Mouse (Mus musculus) neural tube, embryonic 14.5 days (tissue): ENCODE results near the gene Cavin1. TPM values are rescaled to one million over a fixed set of nuclear protein-coding genes. Genes with fewer than 3 reads are reported as not detected.

Experiments used
- ATAC-seq: fragments of 200-750 bp; cut with Nextera tagmentation; 2 replicates; pipeline ENCODE4 v1.8.0; 2017; ENCODE audit warnings: low read depth, mild to moderate bottlenecking, moderate TSS enrichment, moderate library complexity
- H3K27ac ChIP-seq: fragments of 300-500 bp; sonication (generic); 2 replicates; pipeline ENCODE4 v1.5.1; 2014; ENCODE audit warnings: low read depth, mild to moderate bottlenecking, control low read depth, low read length, moderate library complexity, mixed read lengths
- H3K27me3 ChIP-seq: fragments of 300-500 bp; sonication (generic); 2 replicates; pipeline ENCODE4 v1.6.1; 2014; ENCODE audit warnings: low read length; ENCODE audit not compliant: control insufficient read depth, insufficient read depth
- H3K36me3 ChIP-seq: fragments of 300-500 bp; sonication (generic); 2 replicates; pipeline ENCODE4 v1.6.1; 2014; ENCODE audit warnings: low read length, mixed read lengths; ENCODE audit not compliant: control insufficient read depth, insufficient read depth
- H3K4me1 ChIP-seq: fragments of 300-500 bp; sonication (generic); 2 replicates; pipeline ENCODE4 v1.6.1; 2014; ENCODE audit warnings: low read length; ENCODE audit not compliant: control insufficient read depth, insufficient read depth
- H3K4me2 ChIP-seq: fragments of 300-500 bp; sonication (generic); 2 replicates; pipeline ENCODE4 v1.6.1; 2014; ENCODE audit warnings: mild to moderate bottlenecking, low read depth, low read length, control low read depth
- H3K4me3 ChIP-seq: fragments of 300-500 bp; sonication (generic); 2 replicates; pipeline ENCODE4 v1.5.1; 2014; ENCODE audit warnings: low read depth, low read length, control low read depth, mixed read lengths
- H3K9ac ChIP-seq: fragments of 300-500 bp; sonication (generic); replicated peaks from 2 replicates; pipeline ENCODE4 v1.6.1; 2014; ENCODE audit warnings: low read depth, mild to moderate bottlenecking, control low read depth, low read length, mixed read lengths
- H3K9me3 ChIP-seq: fragments of 300-500 bp; sonication (generic); 2 replicates; pipeline ENCODE4 v1.6.1; 2016; ENCODE audit warnings: low read length; ENCODE audit not compliant: control insufficient read depth
- WGBS: fragments of 180-500 bp; shearing (Covaris S2); extraction: QIAGEN DNeasy Blood & Tissue Kit; methylation state at CpG from one replicate; pipeline ENCODE4 v1.1.7; 2014; 5-methylcytosine and 5-hydroxymethylcytosine counted together
- polyA plus RNA-seq: library from polyadenylated mRNA; unstranded; fragments of >200 nt; fragmentation: Nextera tagmentation; extraction: Ambion mirVana; gene quantifications from 2 replicates; pipeline ENCODE4 v1.2.1, GENCODE M21; 2014

Cavin1 gene
- polyA plus RNA-seq, 1 experiment from 2014 or later = 5.3 TPM

DNA sequence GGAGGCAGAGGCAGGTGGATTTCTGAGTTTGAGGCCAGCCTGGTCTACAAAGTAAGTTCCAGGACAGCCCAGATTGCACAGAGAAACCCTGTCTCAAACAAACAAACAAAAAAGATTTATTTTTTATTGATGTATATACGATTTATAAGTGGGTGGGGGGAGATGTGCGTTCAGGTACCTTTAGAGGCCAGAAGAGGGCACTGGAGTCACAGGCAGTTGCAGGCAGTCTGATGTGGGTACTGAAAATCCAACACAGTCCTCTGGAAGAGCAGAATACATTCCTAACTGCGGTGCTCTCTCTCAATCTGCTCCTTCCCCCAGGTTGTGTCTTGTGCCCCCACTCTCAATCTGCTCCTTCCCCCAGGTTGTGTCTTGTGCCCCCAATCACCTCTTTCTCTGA lies 14.9 kb upstream of the Cavin1 start:
- H3K27ac ChIP-seq = no peak overlapping the region
- 45% methylated on average over 3 of the region's 3 CpGs for WGBS
- no peak for ATAC-seq
- H3K4me3 ChIP-seq = no peak overlapping the region
- H3K9ac ChIP-seq = no peak overlapping the region
- no peak overlapping the region for H3K4me2 ChIP-seq
- no peaks in the 10 kb centered on the region for H3K9me3 ChIP-seq
- H3K36me3 ChIP-seq = no peaks in the 10 kb centered on the region
- H3K27me3 ChIP-seq = peaks cover 5% of the 10 kb centered on the region; the same call in 1 of the 2 replicates
- H3K4me1 ChIP-seq = no peaks in the 10 kb centered on the region

DNA sequence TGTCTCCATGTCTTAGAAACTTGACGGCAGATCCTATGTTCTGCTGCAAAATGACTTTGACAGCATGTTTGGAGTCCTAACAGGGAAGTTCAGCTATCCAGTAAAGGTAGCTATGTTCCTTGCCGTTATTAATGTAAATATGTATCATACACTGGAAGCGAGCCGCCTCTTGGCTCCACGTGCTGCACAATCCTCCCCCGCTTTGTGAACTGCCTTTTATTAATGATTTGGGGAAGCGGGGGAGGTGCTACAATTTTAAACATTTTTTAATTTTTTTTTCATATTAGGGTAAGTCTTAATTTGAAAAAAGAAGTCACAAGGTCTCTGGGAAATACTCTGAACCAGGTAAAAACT lies 13.1 kb upstream of the Cavin1 start:
- H3K4me2 ChIP-seq = no peak overlapping the region
- WGBS = 81% methylated on average over 7 of the region's 7 CpGs
- no peak for ATAC-seq

DNA sequence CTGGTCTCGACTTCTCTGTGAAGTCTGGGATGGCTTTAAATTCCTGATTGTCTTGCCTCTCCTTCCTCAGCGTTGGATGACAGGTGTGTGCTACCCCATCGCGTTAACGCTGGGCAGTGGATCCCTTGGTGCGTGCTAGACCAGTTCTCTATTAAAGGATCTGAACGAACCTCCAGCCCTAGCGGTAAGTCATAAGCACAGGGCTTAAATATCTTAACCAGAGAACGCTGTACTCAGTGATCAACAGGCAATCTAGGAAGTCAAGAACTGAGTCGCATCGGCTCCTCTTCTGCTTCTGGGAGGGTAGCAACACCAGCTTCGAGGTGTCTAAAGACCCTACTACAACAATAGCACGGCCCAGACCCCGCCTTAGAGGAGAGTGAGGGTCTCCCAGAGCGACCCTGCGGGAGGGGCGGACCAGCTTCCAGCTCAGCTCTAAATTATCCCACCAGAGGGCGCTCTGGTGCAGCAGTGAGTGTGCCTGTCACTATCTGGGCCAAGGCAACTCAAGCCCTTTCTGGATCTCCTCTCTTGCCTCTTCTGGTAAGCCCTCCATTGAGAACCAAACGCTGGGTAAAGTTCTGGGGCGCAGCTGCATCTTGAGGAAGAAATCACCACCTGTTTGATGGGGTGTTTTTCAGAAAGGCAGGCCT lies 12.6 kb upstream of the Cavin1 start:
- Histone ChIP-seq H3K4me1 (no peaks in the 10 kb centered on the region), H3K9ac (no peak overlapping the region; the same call in 1 of the 2 replicates), H3K27ac (no peak overlapping the region), H3K27me3 (peaks cover 5% of the 10 kb centered on the region; the same call in 1 of the 2 replicates), H3K36me3 (no peaks in the 10 kb centered on the region), H3K9me3 (no peaks in the 10 kb centered on the region), H3K4me3 (0 out of 2 replicates have a peak overlapping the region, but pooled peaks have one; percentile 8), H3K4me2 (peak overlapping the region; percentile 37)
- WGBS = 4% methylated on average over 20 of the region's 20 CpGs
- peak; percentile 31; the same call in 1 of the 2 replicates for ATAC-seq

More for the DNA sequence above, 13.1 kb upstream of the Cavin1 start:
- Histone ChIP-seq H3K27ac (no peak overlapping the region), H3K36me3 (no peaks in the 10 kb centered on the region), H3K9ac (no peak overlapping the region), H3K4me1 (no peaks in the 10 kb centered on the region), H3K4me3 (no peak overlapping the region), H3K9me3 (no peaks in the 10 kb centered on the region), H3K27me3 (peaks cover 5% of the 10 kb centered on the region; the same call in 1 of the 2 replicates)

DNA sequence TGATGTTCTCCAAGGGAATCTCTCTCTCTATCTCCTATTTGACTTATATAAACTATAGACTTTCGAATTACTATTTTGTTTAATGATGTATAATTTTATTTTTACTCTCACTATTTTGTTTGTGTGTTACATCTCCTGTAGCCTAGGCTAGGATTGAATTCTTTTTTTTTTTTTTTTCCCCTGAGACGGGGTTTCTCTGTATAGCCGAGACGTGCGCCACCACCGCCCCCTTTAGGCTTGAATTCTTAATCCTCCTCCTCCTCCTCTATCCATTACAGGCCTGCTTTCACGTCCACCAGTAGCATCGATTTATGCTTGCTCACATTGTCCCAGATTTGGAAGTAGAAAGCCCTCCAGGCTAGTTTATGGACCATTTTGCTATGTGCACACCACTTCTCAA lies 11.4 kb upstream of the Cavin1 start:
- H3K36me3 ChIP-seq = no peaks in the 10 kb centered on the region
- H3K9ac ChIP-seq = no peak overlapping the region
- no peaks in the 10 kb centered on the region for H3K9me3 ChIP-seq
- H3K27ac ChIP-seq = no peak overlapping the region
- H3K27me3 ChIP-seq = peaks cover 5% of the 10 kb centered on the region
- H3K4me3 ChIP-seq = no peak overlapping the region
- no peak for ATAC-seq
- H3K4me1 ChIP-seq = no peaks in the 10 kb centered on the region
- 16% methylated on average over 8 of the region's 8 CpGs for WGBS
- no peak overlapping the region for H3K4me2 ChIP-seq

DNA sequence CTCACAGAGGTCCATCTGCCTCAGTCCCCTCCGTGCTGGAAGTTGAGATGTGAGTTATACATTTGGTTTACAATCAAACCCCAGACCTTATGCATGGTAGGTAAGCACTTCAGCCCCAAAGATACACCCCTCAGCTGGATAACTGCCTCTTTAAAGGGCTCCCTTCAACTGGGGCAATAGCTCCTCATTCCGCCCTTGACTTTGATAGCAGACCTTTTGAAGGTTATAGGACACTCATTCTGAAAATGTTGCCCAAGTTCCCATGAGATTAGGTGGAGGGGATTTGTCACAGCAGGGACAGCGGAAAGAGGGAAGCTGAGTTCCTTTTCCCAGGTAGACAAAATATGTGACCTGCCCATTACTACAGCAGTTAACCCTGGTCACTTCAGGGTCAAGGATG lies 10.5 kb upstream of the Cavin1 start:
- ATAC-seq = no peak
- no peaks in the 10 kb centered on the region for H3K9me3 ChIP-seq
- H3K4me3 ChIP-seq = no peak overlapping the region
- no peak overlapping the region for H3K27ac ChIP-seq
- no peaks in the 10 kb centered on the region for H3K4me1 ChIP-seq
- H3K36me3 ChIP-seq = no peaks in the 10 kb centered on the region
- H3K9ac ChIP-seq = no peak overlapping the region
- 65% methylated on average over 3 of the region's 3 CpGs for WGBS
- H3K27me3 ChIP-seq = peaks cover 5% of the 10 kb centered on the region
- no peak overlapping the region for H3K4me2 ChIP-seq

DNA sequence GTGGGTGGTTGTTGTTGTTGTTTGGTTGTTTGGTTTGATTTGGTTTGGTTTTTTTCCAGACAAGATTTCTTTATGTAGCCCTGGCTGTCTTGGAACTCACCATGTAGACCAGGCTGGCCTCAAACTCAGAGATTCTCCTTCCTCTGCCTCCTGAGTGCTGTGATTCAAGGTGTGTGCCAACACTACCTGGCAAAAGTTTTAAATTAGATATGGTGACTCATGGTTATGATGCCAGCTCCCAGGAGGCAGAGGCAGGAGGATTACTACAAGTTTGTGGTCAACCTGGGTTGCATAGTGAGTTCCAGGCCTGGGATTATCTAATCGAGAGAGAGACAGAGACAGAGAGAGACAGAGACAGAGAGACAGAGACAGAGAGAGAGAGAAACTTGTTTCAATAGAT lies 9.8 kb upstream of the Cavin1 start:
- Histone ChIP-seq H3K9me3 (no peaks in the 10 kb centered on the region), H3K4me2 (no peak overlapping the region), H3K27ac (no peak overlapping the region), H3K4me3 (no peak overlapping the region), H3K9ac (no peak overlapping the region), H3K36me3 (no peaks in the 10 kb centered on the region), H3K4me1 (no peaks in the 10 kb centered on the region), H3K27me3 (peaks cover 5% of the 10 kb centered on the region)
- ATAC-seq = no peak
- WGBS = 82% methylated on average over 1 of the region's 1 CpGs

DNA sequence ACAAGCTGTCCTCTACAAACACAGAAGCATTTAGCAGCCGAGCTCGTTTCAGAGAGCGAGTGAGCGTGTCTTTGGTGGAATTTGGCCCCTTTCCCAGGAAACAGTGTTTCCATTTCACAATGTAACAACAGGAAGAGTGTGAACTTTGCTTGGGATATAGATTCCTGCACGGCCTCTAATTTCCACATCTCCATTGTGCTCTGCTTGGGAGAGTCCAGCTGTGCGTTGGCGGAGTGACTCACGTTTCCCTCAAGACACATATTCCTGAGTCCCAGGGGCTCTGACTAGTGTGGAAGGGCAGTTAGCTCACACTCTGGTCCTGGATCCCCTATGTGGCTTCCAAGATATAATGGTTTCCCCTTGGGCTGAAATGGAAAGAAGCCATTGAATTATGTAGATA lies 9.2 kb upstream of the Cavin1 start:
- no peak overlapping the region for H3K27ac ChIP-seq

DNA sequence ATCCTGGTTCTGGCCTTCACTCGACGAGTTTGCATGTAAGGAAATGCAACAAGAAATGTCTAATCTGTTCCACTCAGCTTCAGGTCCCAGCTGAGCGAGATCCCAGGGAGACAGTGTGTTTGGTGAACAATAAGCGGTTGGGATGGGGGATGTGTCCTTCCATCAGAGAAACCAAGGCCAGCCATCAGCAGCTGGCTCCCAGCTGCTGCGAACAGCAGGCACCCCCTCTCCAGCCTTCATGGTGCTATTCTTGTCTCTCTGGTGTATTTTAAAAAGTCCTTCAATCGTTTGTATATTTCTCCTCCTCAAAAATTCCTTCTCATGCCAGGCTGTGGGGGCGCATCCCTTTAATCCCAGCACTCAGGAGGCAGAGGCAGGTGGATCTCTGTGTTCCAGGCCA lies 4.6 kb upstream of the Cavin1 start:
- 70% methylated on average over 7 of the region's 7 CpGs for WGBS
- no peak overlapping the region for H3K4me3 ChIP-seq
- peaks cover 21% of the 10 kb centered on the region for H3K27me3 ChIP-seq
- H3K27ac ChIP-seq = no peak overlapping the region
- ATAC-seq = no peak
- no peak overlapping the region for H3K9ac ChIP-seq
- no peaks in the 10 kb centered on the region for H3K36me3 ChIP-seq
- H3K4me1 ChIP-seq = no peaks in the 10 kb centered on the region
- no peak overlapping the region for H3K4me2 ChIP-seq
- H3K9me3 ChIP-seq = no peaks in the 10 kb centered on the region

More for the DNA sequence above, 9.2 kb upstream of the Cavin1 start:
- ATAC-seq = no peak
- Histone ChIP-seq H3K9ac (no peak overlapping the region), H3K36me3 (no peaks in the 10 kb centered on the region), H3K4me3 (no peak overlapping the region), H3K27me3 (peaks cover 5% of the 10 kb centered on the region), H3K9me3 (no peaks in the 10 kb centered on the region), H3K4me2 (no peak overlapping the region), H3K4me1 (no peaks in the 10 kb centered on the region)
- WGBS = 52% methylated on average over 8 of the region's 8 CpGs

DNA sequence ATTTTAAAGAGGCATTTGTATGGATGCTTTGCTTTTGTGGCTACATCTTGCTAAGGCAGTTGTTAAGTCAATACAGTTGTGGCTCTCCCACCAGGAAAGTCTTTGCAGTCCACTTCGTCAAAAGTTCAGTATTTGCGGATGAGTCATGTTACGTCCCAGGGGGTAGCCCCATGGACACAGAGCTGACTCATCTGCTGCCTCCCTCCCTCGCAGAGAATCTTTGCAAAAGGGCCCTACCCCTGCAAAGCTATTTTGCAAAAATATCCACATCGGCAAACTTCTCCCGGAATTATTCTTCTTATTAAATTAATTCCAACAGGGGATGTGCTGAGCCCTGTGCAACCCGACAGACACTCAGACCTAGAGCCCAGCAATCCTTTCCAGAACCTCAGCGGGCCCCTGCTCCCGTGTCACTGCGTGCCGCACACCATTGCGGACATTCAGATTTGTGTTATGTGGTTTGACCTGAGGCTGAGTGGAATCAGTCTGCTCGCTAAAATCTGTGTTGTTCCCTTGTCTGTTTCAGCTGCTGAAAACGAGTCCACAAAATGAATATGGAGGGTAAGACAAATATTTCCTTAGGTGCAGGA lies 3.8 kb upstream of the Cavin1 start:
- Histone ChIP-seq H3K27ac (no peak overlapping the region), H3K9me3 (no peaks in the 10 kb centered on the region), H3K4me1 (no peaks in the 10 kb centered on the region), H3K4me3 (no peak overlapping the region), H3K27me3 (peaks cover 29% of the 10 kb centered on the region), H3K4me2 (no peak overlapping the region), H3K36me3 (no peaks in the 10 kb centered on the region), H3K9ac (no peak overlapping the region)
- WGBS = 82% methylated on average over 14 of the region's 14 CpGs
- ATAC-seq = no peak
